Mouse (Mus musculus): ENCODE data around the gene Ghrh. TPM values are rescaled to one million over a fixed set of nuclear protein-coding genes. Genes with fewer than 3 reads are reported as not detected.
"Not testable (repeated sequence)": the region's sequence is repeated elsewhere in the genome, so short reads cannot be mapped to it uniquely, and the experiment has no call there.

Gene Ghrh
- polyA plus RNA-seq, 2 experiments = 0.56 to 0.65 TPM

- Histone ChIP-seq H3K36me3 (ENCODE audit: control insufficient read depth, insufficient read depth, low read length) (peaks cover 41% of the 10 kb centered on the region), H3K4me1 (ENCODE audit: control insufficient read depth, insufficient read depth, low read length) (no peaks in the 10 kb centered on the region), H3K27ac (replicated peaks; ENCODE audit: low read depth, low read length) (no peak overlapping the region), H3K27me3 (ENCODE audit: control insufficient read depth, insufficient read depth, low read length) (no peaks in the 10 kb centered on the region), H3K9me3 (ENCODE audit: control insufficient read depth, low read length) (no peaks in the 10 kb centered on the region), H3K4me2 (replicated peaks; ENCODE audit: low read depth, low read length, severe bottlenecking) (no peak overlapping the region), H3K9ac (ENCODE audit: low read depth, low read length, severe bottlenecking) (no peak overlapping the region), H3K4me3 (replicated peaks; ENCODE audit: low read length) (no peak overlapping the region)
- ATAC-seq (ENCODE audit: low FRiP score, low read depth) (no peak), DNase-seq (ENCODE audit: low spot score) (no peak)
- WGBS = 88% methylated on average over 2 of the region's 2 CpGs
- TF ChIP-seq POLR2A (IDR thresholded peaks at IDR 0.05; ENCODE audit: borderline replicate concordance, extremely low read depth, insufficient read depth, insufficient read length) = no peak
Measured at GRCm38 (mm10) chr2:157392331-157392730, 45.0 kb upstream of the Ghrh start.

- no peak for ATAC-seq (ENCODE audit: low FRiP score, low read depth)
Measured at GRCm38 (mm10) chr2:157389591-157389921, 42.2 kb upstream of the Ghrh start.

GRCm38 (mm10) chr2:157388901-157389590 is 41.7 kb upstream of the Ghrh start:
- not testable (repeated sequence) for H3K9ac ChIP-seq (ENCODE audit: low read depth, low read length, severe bottlenecking); H3K4me2 ChIP-seq (replicated peaks; ENCODE audit: low read depth, low read length, severe bottlenecking); ATAC-seq (ENCODE audit: low FRiP score, low read depth); H3K9me3 ChIP-seq (ENCODE audit: control insufficient read depth, low read length); DNase-seq (ENCODE audit: low spot score); H3K27ac ChIP-seq (replicated peaks; ENCODE audit: low read depth, low read length); H3K4me1 ChIP-seq (ENCODE audit: control insufficient read depth, insufficient read depth, low read length); H3K4me3 ChIP-seq (replicated peaks; ENCODE audit: low read length); H3K27me3 ChIP-seq (ENCODE audit: control insufficient read depth, insufficient read depth, low read length)
- 89% methylated on average over 14 of the region's 14 CpGs for WGBS
- peaks cover 18% of the 10 kb centered on the region for H3K36me3 ChIP-seq (ENCODE audit: control insufficient read depth, insufficient read depth, low read length)

More at GRCm38 (mm10) chr2:157389591-157389921, 42.2 kb upstream of the Ghrh start:
- Histone ChIP-seq H3K9ac (ENCODE audit: low read depth, low read length, severe bottlenecking) (no peak overlapping the region), H3K4me3 (replicated peaks; ENCODE audit: low read length) (no peak overlapping the region), H3K4me2 (replicated peaks; ENCODE audit: low read depth, low read length, severe bottlenecking) (no peak overlapping the region), H3K27ac (replicated peaks; ENCODE audit: low read depth, low read length) (no peak overlapping the region), H3K27me3 (ENCODE audit: control insufficient read depth, insufficient read depth, low read length) (no peaks in the 10 kb centered on the region), H3K36me3 (ENCODE audit: control insufficient read depth, insufficient read depth, low read length) (peaks cover 17% of the 10 kb centered on the region), H3K9me3 (ENCODE audit: control insufficient read depth, low read length) (no peaks in the 10 kb centered on the region), H3K4me1 (ENCODE audit: control insufficient read depth, insufficient read depth, low read length) (no peaks in the 10 kb centered on the region)
- 92% methylated on average over 7 of the region's 7 CpGs for WGBS
- TF ChIP-seq POLR2A (IDR thresholded peaks at IDR 0.05; ENCODE audit: borderline replicate concordance, extremely low read depth, insufficient read depth, insufficient read length) = no peak
- DNase-seq (ENCODE audit: low spot score) = no peak

GRCm38 (mm10) chr2:157384836-157385235 is 37.5 kb upstream of the Ghrh start:
- no peak for TF ChIP-seq POLR2A (IDR thresholded peaks at IDR 0.05; ENCODE audit: borderline replicate concordance, extremely low read depth, insufficient read depth, insufficient read length)
- Histone ChIP-seq H3K4me3 (replicated peaks; ENCODE audit: low read length) (no peak overlapping the region), H3K9me3 (ENCODE audit: control insufficient read depth, low read length) (no peaks in the 10 kb centered on the region), H3K9ac (ENCODE audit: low read depth, low read length, severe bottlenecking) (no peak overlapping the region), H3K27me3 (ENCODE audit: control insufficient read depth, insufficient read depth, low read length) (no peaks in the 10 kb centered on the region), H3K4me2 (replicated peaks; ENCODE audit: low read depth, low read length, severe bottlenecking) (no peak overlapping the region), H3K36me3 (ENCODE audit: control insufficient read depth, insufficient read depth, low read length) (peaks cover 26% of the 10 kb centered on the region), H3K4me1 (ENCODE audit: control insufficient read depth, insufficient read depth, low read length) (no peaks in the 10 kb centered on the region), H3K27ac (replicated peaks; ENCODE audit: low read depth, low read length) (no peak overlapping the region)
- ATAC-seq (ENCODE audit: low FRiP score, low read depth) (no peak), DNase-seq (ENCODE audit: low spot score) (no peak)
- WGBS = 77% methylated on average over 4 of the region's 4 CpGs

- Histone ChIP-seq H3K9ac (ENCODE audit: low read depth, low read length, severe bottlenecking) (no peak overlapping the region), H3K4me1 (ENCODE audit: control insufficient read depth, insufficient read depth, low read length) (peaks cover 7% of the 10 kb centered on the region; the same call in 1 of the 2 replicates), H3K9me3 (ENCODE audit: control insufficient read depth, low read length) (no peaks in the 10 kb centered on the region), H3K4me2 (replicated peaks; ENCODE audit: low read depth, low read length, severe bottlenecking) (no peak overlapping the region), H3K36me3 (ENCODE audit: control insufficient read depth, insufficient read depth, low read length) (peaks cover 28% of the 10 kb centered on the region), H3K27ac (replicated peaks; ENCODE audit: low read depth, low read length) (no peak overlapping the region), H3K4me3 (replicated peaks; ENCODE audit: low read length) (no peak overlapping the region), H3K27me3 (ENCODE audit: control insufficient read depth, insufficient read depth, low read length) (no peaks in the 10 kb centered on the region)
- ATAC-seq (ENCODE audit: low FRiP score, low read depth) (no peak), DNase-seq (ENCODE audit: low spot score) (no peak)
- 44% methylated on average over 3 of the region's 3 CpGs for WGBS
- no peak for TF ChIP-seq POLR2A (IDR thresholded peaks at IDR 0.05; ENCODE audit: borderline replicate concordance, extremely low read depth, insufficient read depth, insufficient read length)
Measured at GRCm38 (mm10) chr2:157376995-157377394, 29.7 kb upstream of the Ghrh start.

Measured in limb, embryonic 14.5 days (tissue).